Mouse (Mus musculus) thymus, adult 2 months (tissue): ENCODE data around the gene Sema3a.

Experiments used
- CTCF ChIP-seq: fragments of 200-500 bp; IDR thresholded peaks from 2 replicates; pipeline ENCODE4 v1.5.1; 2012; ENCODE audit warnings: mild to moderate bottlenecking, control low read depth, low read length, moderate library complexity, borderline replicate concordance; ENCODE audit not compliant: control insufficient read depth, poor library complexity, insufficient read depth; ENCODE audit errors: extremely low read depth
- POLR2A ChIP-seq: fragments of 200-500 bp; IDR thresholded peaks from 2 replicates; pipeline ENCODE4 v1.6.1; 2012; ENCODE audit warnings: mild to moderate bottlenecking, low read length, control low read depth, moderate library complexity; ENCODE audit not compliant: control insufficient read depth, poor library complexity, insufficient read depth; ENCODE audit errors: extremely low read depth

DNA sequence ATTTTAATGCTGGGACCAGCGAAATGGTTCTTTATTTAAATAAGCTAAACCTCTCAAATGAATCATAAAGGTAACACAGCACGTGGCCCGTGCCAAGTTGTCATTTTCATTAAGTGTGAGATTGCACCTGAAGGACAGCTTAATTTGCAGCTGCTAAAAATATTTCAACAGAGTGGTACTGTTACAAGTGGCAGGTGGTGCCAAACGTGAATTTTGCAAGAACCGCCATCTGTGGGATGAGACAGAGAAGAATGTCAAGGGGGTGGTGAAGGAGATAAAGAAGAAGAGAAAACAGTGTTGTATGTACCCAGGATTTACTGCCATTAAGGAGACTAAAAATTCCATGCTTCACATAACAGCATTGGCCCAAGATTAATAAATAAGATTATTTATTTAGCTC is 423.9 kb downstream of the Sema3a start:
- no peak for TF ChIP-seq POLR2A
- TF ChIP-seq CTCF = no peak
